Mouse (Mus musculus): ENCODE measurements around the gene Spint4. TPM values are rescaled to one million over a fixed set of nuclear protein-coding genes. Genes with fewer than 3 reads are reported as not detected.
"Not testable (repeated sequence)": the region's sequence is repeated elsewhere in the genome, so short reads cannot be mapped to it uniquely, and the experiment has no call there.

Gene Spint4
- not detected for total RNA-seq (2022)

DNA sequence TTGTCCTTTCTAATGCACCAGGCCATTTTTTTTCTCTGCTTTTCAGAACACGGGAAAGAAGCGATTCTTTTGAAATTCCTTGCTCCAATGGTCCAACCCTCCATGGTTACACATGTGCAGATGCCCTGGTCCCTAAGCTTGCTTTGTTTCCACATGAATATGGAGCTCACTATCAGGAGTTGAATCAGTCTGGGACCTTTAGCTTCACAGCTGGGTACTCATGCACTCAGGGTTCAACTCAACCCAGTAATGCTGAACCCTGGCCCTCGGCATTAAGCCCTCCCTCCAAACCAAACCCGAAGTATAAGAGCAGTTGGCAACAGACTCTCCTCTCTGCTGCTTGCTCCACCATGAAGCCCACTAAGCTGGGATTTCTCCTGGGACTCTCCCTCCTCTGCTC is at the start of gene Spint4:
Gene Spint4, plus strand, starts transcription at position 301 of the 400 bp plus-strand sequence.
- no peak for DNase-seq (ENCODE audit: low spot score in 2 of 2)

- no peak for DNase-seq (ENCODE audit: low spot score in 2 of 2)
These were observed 42.4 kb upstream of the Spint4 start, which contains the start of gene Wfdc10 for GRCm38 (mm10) chr2:164655858-164656257. Wfdc10 (plus strand) TSS chr2:164656046.

- no peak for DNase-seq (ENCODE audit: low spot score in 2 of 2)
These were observed 41.8 kb upstream of the Spint4 start, which contains the start of gene Wfdc9 for GRCm38 (mm10) chr2:164656483-164656882. Wfdc9 (minus strand) TSS chr2:164656583.

DNA sequence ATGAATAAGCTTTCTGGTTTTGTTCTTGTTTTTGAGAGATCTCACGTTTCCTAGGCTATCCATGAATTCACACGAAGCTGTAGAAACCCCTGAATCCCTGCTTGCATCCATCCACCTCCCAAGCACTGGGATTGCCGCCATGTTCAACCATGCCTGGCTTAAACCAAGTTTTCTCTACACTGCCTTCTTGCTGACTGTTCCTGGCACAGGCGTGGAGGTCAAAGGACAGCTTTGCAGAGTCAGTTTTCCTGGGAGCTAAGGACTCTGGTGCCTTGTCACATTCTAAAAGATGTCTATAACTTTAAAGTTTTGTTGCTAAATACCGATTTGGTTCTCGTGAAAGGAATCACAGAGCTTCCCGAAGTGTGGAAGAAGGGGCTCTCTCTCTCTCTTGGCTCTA is 33.5 kb upstream of the Spint4 start:
- DNase-seq (ENCODE audit: low spot score in 2 of 2) = no peak

DNA sequence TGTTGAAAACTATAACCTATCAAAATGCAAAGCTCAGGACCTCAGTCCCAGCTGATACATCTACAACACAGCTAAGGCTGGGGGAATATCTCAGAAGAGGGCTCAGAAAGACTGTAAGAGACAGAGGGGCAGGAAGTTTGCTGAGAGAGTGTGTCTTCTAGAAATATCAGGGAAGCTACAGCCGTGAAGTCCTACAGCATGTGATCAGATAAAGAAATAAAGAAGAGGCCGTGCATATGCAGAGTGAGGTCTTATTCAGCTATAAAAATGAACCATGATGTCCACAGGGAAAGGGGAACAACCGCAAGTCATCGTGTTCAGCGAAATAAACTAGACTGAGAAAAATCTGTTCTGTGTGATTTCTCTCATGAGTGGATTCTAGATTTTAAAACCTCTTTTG is 28.0 kb upstream of the Spint4 start:
- no peak for DNase-seq (ENCODE audit: low spot score in 2 of 2)

DNA sequence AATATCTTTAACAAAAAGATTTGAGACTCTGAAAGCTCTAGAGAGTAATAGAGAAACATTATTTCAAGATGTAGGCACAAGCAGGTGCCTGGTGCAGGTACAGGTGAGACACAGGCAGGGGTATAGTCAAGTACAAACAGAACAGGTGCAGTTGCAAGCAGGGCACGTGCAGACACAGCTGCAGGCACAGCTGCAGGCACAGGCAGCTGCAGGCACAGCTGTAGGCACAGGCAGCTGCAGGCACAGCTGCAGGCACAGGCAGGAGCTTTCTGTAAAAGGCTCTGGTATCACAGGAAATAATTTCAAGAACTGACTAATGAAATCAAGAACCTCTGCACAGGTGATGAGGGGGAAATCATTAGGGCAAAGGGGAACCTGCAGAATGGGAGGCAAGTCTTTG is 27.4 kb upstream of the Spint4 start:
- no peak for DNase-seq (ENCODE audit: low spot score in 2 of 2)

DNA sequence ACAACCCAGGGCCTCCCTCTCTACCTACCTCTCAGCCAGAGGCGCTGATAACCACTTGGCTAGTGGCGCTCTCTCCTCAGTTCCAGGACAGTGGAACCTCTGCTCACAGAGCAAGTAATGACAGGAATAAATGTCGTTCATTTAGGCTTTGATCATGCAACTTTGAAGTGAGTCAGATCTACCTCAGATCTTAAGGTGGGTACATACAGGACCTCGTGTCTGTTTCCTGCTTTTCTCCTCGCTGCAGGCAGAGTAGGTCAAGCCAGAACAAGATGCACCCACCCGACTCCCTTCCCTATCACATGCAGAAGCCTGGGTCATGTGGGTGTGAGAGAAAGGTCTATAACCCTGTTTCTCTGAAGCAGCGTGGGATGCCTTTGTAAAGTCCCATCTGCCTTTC is 24.3 kb upstream of the Spint4 start, which contains the start of gene Wfdc11:
Gene Wfdc11, minus strand, starts transcription at position 101 of the 400 bp plus-strand sequence.
- no peak for DNase-seq (ENCODE audit: low spot score in 2 of 2)

DNA sequence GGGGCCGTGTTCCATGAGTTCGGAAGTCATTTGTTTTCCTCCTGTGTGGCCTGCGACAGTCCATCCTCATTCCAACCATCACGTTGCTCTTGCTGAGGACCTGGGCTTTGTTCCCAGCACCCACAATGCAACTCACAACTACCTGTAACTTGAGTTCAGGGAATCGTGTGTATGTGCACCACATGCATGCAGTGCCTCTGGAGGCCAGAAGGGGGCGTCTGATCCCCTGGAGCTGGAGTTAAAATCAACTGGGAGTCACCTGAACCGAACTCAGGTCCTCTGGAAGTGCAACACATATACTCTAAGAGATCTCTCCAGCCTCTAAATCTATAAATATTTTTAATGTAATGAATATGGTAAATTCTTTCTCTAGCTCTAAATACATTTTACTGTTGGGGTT is 22.2 kb upstream of the Spint4 start:
- no peak for DNase-seq (ENCODE audit: low spot score in 2 of 2)

DNA sequence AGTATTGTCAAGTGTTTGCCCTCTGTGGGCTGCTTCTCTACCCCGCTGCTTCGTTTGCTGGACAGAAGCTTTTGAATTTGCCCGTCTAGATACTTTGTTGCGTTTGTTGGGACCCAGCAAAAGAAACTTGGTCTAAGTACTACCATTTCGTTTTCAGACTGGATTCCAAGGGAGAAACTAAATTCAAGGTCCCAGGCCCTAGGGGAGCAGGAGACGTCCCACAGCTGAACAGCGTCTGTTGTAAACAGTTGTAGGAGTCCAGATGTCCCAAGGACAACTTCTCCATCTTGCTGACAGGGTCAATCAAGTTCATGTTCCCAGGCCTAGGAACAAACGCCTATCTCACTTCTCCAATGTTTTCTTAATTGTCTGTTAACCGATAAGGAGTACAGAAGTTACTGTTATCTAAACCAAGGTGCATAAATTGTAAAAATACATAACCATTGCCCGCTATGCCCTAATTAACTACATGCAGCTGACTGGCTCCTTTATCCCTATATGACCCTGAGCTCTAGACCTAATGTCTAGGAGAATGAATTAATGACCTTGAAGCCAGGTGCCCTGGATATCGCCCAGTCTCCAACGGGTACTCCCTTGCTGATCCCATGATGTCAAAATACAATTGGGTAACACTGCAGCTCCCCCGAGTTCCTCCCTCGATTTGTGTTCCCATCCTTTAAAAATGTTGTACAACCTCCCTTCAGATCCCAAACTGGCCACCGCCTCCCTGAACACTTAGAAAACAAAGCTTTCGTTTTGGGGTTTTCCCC is 21.2 kb upstream of the Spint4 start:
- DNase-seq (ENCODE audit: low spot score in 2 of 2) = no peak

- peak; percentile 45 to 52 for DNase-seq (ENCODE audit: low spot score in 2 of 2)
These were observed 19.3 kb upstream of the Spint4 start for GRCm38 (mm10) chr2:164678848-164679625.

DNA sequence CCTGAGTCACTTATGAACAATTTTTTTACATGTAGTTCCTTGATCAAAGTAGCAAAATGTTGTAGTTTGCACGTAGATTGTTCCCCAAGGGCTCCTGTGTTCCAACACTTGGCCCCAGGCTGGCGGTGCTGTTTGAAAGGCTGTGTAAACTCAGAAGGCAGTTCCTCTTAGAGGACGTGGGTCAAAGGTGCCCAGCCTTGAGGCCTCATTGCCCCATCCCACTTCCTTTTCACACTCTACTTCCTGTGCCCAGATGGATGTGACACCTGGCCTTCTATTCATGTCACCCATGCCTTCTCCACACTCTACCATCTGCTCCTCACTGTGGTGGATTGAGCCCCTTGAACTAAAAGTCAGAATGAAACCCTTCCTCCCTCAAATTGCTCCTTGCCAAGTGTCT is 18.4 kb upstream of the Spint4 start:
- no peak for DNase-seq (ENCODE audit: low spot score in 2 of 2)

DNA sequence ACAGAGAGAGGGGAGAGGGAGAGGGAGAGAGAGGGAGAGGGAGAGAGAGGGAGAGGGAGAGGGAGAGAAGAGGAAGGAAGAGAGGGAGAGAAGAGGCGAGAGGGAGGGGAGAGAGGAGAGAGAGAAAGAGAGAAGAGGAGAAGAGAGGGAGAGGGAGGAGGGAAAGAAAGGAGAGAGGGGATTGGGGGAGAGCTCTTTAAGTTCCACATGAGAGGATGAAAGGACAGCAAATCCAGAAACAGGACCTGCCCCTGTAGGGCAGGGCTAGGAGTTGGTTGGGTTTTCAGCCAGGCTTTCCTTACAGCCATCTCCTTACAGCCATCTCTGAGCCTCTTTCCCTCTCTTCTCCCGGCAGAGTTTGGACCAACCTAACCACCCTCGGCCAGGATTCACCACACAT is 13.5 kb upstream of the Spint4 start, which contains the start of gene Wfdc13:
Gene Wfdc13, plus strand, starts transcription at position 301 of the 400 bp plus-strand sequence.
- no peak for DNase-seq (ENCODE audit: low spot score in 2 of 2)

DNA sequence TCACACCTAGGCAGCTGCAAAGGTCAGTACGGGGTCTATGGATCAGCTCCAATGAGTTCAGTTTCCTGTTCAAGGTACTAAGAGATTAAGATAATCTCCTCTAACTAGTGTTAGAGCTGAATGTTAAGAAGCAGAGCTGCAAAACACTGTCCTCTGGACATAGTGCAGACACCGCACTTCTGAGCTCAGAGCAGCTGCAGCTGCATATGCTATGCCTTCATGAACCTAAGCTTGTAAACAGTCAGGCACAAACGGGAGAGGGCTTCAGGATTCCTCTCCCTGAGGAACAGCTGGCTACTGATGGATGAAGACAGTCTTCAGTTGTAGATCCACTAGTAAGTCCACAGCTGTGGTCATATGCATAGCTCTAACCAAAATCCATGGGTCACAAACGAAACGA is 2.7 kb downstream of the Spint4 start:
- DNase-seq (ENCODE audit: low spot score in 2 of 2) = no peak

DNA sequence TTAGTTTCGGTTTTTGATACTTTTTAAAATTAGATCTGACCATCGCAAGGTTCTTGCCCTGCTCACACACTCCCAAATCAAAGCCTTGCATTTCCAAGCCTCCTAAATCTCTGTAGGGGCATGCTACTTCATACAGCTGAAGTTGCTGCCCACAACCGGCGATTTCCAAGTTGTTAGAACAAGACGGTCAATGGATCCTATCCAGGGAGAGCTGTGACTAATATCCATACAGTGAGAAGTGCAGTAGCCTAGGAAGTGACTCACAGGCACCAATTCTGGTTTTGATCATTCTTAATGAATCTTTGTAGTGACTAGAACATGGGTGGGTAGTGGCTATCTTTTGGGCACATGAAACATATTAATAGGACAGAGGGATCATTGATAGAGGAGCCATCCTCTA is 3.5 kb downstream of the Spint4 start:
- no peak for DNase-seq (ENCODE audit: low spot score in 2 of 2)

- DNase-seq (ENCODE audit: low spot score in 2 of 2) = no peak
These were observed 5.9 kb downstream of the Spint4 start for GRCm38 (mm10) chr2:164704235-164704634.

DNA sequence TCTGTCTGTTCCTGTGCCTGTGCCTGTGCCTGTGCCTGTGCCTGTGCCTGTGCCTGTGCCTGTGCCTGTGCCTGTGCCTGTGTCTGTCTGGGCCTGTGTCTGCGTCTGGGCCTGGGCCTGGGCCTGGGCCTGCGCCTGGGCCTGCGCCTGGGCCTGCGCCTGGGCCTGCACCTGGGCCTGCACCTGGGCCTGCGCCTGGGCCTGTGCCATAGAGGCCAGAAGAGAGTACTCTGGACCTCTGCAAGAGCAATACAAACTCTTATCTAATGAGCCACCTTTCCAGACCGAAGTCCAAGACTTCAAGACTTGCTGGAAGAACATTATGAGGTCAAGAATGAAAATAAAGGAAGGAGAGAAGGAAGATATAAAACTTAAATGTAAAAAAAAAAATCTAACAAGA is 7.0 kb downstream of the Spint4 start:
- no peak for DNase-seq (ENCODE audit: low spot score in 2 of 2)

DNA sequence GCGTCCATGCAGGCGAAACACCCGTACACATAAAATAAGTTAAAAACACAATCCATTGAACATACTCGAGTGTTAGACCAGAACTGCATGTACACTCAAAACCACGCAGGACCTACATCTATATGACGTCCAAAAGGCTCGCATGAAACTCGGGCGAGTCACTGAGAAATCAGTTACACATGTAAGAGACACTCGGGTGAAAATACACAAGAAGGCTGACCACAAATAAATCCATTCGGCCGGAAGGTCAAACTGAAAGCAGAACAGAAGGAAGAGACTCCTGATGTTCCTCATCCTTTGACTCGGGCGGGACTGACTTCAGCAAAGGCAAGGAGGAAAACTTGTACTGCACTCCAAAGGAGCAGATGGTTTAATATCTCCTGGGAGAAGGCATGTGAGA is 7.7 kb downstream of the Spint4 start:
- DNase-seq (ENCODE audit: low spot score in 2 of 2) = no peak

GRCm38 (mm10) chr2:164715005-164715404 is 16.7 kb downstream of the Spint4 start, which contains the start of gene Spint5:
Spint5 (plus strand) TSS chr2:164715305.
- DNase-seq (ENCODE audit: low spot score in 2 of 2) = no peak

DNA sequence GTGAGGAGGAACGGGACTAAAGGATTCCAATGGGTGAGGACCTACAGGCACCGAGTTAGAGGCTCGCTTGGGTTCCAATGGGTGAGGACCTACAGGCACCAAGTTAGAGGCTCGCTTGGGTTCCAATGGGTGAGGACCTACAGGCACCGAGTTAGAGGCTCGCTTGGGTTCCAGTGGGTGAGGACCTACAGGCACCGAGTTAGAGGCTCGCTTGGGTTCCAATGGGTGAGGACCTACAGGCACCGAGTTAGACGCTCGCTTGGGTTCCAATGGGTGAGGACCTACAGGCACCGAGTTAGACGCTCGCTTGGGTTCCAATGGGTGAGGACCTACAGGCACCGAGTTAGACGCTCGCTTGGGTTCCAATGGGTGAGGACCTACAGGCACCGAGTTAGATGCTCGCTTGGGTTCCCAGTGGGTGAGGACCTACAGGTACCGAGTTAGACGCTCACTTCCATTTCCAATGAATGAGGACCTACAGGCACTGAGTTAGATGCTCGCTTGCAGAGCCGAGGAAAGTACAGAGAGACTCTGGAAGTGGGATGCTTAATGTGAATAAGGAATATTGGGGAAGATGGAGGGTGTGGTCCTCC is 18.0 kb downstream of the Spint4 start:
- not testable (repeated sequence) for DNase-seq (ENCODE audit: low spot score in 2 of 2)

DNA sequence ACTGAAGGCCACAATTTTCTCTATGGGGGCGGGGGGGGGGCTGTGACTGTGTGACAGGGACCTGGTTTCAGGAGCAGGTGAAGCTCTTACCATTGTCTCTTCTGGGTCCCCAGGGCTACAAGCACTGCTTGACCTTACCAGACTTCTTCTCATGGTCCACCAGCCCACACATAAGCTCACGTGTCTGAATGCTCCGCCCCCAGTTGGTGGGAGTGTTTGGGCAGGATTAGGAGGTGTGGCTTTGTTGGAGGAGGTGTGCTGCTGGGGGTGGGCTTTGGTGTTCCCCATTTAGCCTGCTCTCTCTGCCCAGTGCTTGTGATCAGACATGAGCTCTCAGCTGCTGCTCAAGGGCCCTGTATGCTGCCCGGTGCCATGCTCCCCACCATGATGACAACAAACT is 25.0 kb downstream of the Spint4 start:
- no peak for DNase-seq (ENCODE audit: low spot score in 2 of 2)

DNA sequence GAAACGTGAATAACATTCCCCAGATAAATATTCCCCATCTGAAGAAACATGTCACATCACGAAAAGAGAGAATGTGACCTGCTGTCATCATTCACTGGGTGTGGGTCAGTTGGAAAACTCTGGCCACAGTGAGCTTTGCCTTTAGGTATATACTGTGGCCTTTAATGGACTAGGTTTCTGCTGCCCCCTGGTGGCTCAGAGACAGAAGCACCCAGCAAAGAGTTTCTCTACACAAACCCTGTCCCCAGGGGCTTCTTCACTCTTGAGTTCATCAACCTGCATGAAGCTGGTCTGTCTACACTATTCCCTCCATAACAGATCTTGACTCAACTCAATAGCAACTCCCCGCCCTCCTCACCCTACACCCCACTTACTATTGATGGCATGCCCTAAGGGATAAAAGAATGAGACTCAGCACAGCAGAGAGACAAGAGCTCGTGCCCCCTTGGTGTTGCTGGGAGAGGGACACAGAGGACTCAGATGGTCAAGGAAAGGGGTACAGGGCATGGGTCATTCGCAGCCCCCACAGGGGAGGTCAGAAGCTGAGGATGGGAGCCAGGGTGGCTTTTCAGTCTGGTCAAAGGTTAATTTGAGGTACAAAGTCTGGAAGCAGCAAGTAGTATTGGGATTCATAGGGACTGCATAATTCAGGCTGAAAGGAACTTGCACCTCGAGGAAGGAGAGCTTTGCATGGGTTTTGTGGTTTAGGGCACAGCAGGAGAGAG is 27.8 kb downstream of the Spint4 start:
- DNase-seq (ENCODE audit: low spot score in 2 of 2) = peak in 1 of 2 experiments; percentile 29

All from gastrocnemius, adult 8-10 months (tissue).